Mouse (Mus musculus): ENCODE results near the gene Folr1. TPM values are rescaled to one million over a fixed set of nuclear protein-coding genes. Genes with fewer than 3 reads are reported as not detected.

The Folr1 gene
- polyA plus RNA-seq, 1 experiment from 2014 or later = 6.5 TPM

DNA sequence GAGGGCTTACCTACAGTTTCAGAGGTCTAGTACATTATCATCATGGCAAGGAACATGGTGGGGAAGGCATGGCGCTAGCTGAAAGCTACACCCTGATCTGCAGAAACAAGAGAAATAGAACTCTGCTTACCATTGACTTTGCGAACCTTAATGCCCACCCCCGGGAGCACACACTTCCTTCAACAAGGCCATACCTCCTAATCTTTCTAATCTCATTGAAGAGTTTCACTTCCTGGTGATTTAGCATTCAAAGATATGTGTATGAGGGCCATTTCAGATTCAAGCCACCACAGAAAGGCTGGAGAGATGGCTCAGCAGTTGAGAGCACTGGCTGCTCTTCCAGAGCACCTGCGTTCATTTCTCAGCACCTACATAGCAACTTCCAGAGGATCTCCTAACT, 13.5 kb downstream of the Folr1 start, which contains the start of gene Folr2:
Folr2 (minus strand) TSS at position 101 of the 400 bp plus-strand sequence.
- no peaks in the 10 kb centered on the region for H3K9me3 ChIP-seq (ENCODE audit: control insufficient read depth, low read length)
- no peak within 1 kb of the TSS for H3K9ac ChIP-seq (ENCODE audit: low read length)
- H3K36me3 ChIP-seq (ENCODE audit: control insufficient read depth, insufficient read depth, low read length) = no peaks in the 10 kb centered on the region
- no peak within 1 kb of the TSS for H3K4me2 ChIP-seq (ENCODE audit: low read length)
- WGBS = 87% methylated on average over 4 of the region's 4 CpGs
- no peaks in the 10 kb centered on the region for H3K4me1 ChIP-seq (ENCODE audit: control insufficient read depth in 2 of 2, insufficient read depth in 2 of 2, low read length in 2 of 2)
- H3K27ac ChIP-seq (replicated peaks in 1 of 2; ENCODE audit: control insufficient read depth in 1 of 2, insufficient read depth in 1 of 2, low read depth in 2 of 2, low read length in 2 of 2) = no peak within 1 kb of the TSS
- no peaks in the 10 kb centered on the region for H3K27me3 ChIP-seq (ENCODE audit: control insufficient read depth, insufficient read depth, low read length)
- no peak for ATAC-seq (ENCODE audit: insufficient number of reproducible peaks, insufficient read depth, low FRiP score, low read depth)
- H3K4me3 ChIP-seq (ENCODE audit: control insufficient read depth in 1 of 2, insufficient read depth in 1 of 2, low read depth in 1 of 2, low read length in 2 of 2) = no peak within 1 kb of the TSS

DNA sequence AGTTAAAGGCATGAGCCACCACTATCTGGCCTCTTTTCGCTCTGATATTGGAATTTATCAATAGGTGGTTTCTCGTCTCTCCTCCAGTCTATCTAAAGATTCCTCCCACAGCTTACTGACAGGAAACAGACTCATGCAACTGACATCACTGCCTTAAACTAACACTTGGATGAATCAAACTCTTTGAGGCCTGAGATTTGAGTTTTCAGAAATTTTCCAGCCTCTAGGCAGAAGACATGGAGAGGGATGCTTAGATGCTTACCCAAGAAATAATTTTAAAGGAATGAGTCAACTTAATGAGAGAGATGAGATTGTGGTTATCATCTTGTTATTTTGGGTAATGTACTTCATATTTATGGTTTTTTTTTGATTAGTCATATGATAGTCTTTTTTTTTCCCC, 16.8 kb downstream of the Folr1 start:
- no peaks in the 10 kb centered on the region for H3K4me1 ChIP-seq (ENCODE audit: control insufficient read depth in 2 of 2, insufficient read depth in 2 of 2, low read length in 2 of 2)
- no peak overlapping the region for H3K4me3 ChIP-seq (ENCODE audit: control insufficient read depth in 1 of 2, insufficient read depth in 1 of 2, low read depth in 1 of 2, low read length in 2 of 2)
- H3K9me3 ChIP-seq (ENCODE audit: control insufficient read depth, low read length) = no peaks in the 10 kb centered on the region
- 45% methylated on average over 2 of the region's 2 CpGs for WGBS
- H3K36me3 ChIP-seq (ENCODE audit: control insufficient read depth, insufficient read depth, low read length) = no peaks in the 10 kb centered on the region
- ATAC-seq (ENCODE audit: insufficient number of reproducible peaks, insufficient read depth, low FRiP score, low read depth) = no peak
- no peaks in the 10 kb centered on the region for H3K27me3 ChIP-seq (ENCODE audit: control insufficient read depth, insufficient read depth, low read length)
- no peak overlapping the region for H3K27ac ChIP-seq (replicated peaks in 1 of 2; ENCODE audit: control insufficient read depth in 1 of 2, insufficient read depth in 1 of 2, low read depth in 2 of 2, low read length in 2 of 2)
- H3K9ac ChIP-seq (ENCODE audit: low read length) = no peak overlapping the region
- H3K4me2 ChIP-seq (ENCODE audit: low read length) = no peak overlapping the region

DNA sequence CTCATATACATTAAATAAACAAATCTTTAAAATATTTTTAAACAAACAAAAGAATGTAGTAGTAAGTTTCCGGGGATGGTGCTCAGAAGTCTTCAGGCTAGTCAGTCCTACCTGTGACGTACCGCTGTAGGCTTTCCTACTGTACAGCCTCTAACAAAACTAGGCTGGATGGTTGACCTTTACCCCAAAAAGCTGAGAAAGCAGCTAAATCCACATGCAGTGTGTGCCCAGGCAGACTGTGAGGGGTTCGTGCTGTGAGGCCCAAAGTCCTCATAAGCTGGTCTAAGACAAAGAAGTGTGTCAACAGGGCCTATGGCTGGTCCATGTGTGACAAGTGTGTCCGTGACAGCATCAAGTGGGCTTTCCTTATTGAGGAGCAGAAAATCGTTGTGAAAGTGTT, 17.7 kb downstream of the Folr1 start:
- WGBS = 86% methylated on average over 6 of the region's 6 CpGs
- Histone ChIP-seq H3K4me1 (ENCODE audit: control insufficient read depth in 2 of 2, insufficient read depth in 2 of 2, low read length in 2 of 2) (no peaks in the 10 kb centered on the region), H3K4me3 (ENCODE audit: control insufficient read depth in 1 of 2, insufficient read depth in 1 of 2, low read depth in 1 of 2, low read length in 2 of 2) (no peak overlapping the region), H3K27me3 (ENCODE audit: control insufficient read depth, insufficient read depth, low read length) (no peaks in the 10 kb centered on the region), H3K27ac (replicated peaks in 1 of 2; ENCODE audit: control insufficient read depth in 1 of 2, insufficient read depth in 1 of 2, low read depth in 2 of 2, low read length in 2 of 2) (no peak overlapping the region), H3K9ac (ENCODE audit: low read length) (no peak overlapping the region), H3K4me2 (ENCODE audit: low read length) (no peak overlapping the region), H3K9me3 (ENCODE audit: control insufficient read depth, low read length) (no peaks in the 10 kb centered on the region), H3K36me3 (ENCODE audit: control insufficient read depth, insufficient read depth, low read length) (no peaks in the 10 kb centered on the region)
- ATAC-seq (ENCODE audit: insufficient number of reproducible peaks, insufficient read depth, low FRiP score, low read depth) = no peak

DNA sequence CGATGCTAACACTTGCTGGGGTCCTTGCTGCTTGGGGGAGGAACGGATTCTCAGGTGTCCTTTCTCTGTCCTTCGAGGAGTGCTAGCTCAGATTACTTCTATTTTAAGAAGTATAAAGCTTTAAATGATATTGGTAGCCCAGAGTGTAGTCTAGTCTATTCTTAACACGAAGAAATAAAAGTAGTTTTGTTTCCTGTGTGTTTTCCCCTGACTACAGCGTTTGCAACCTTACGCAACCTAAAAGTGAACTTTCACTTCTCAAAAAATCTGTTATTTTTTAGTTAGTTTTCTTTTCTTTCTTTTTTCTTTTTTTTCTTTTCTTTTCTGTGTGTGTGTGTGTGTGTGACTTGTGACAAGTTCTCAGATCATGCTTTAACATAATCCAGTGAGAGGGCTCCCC, 18.9 kb downstream of the Folr1 start:
- H3K9me3 ChIP-seq (ENCODE audit: control insufficient read depth, low read length) = no peaks in the 10 kb centered on the region
- no peak overlapping the region for H3K27ac ChIP-seq (replicated peaks in 1 of 2; ENCODE audit: control insufficient read depth in 1 of 2, insufficient read depth in 1 of 2, low read depth in 2 of 2, low read length in 2 of 2)
- H3K9ac ChIP-seq (ENCODE audit: low read length) = no peak overlapping the region
- 65% methylated on average over 6 of the region's 6 CpGs for WGBS
- no peaks in the 10 kb centered on the region for H3K27me3 ChIP-seq (ENCODE audit: control insufficient read depth, insufficient read depth, low read length)
- ATAC-seq (ENCODE audit: insufficient number of reproducible peaks, insufficient read depth, low FRiP score, low read depth) = no peak
- no peaks in the 10 kb centered on the region for H3K4me1 ChIP-seq (ENCODE audit: control insufficient read depth in 2 of 2, insufficient read depth in 2 of 2, low read length in 2 of 2)
- no peaks in the 10 kb centered on the region for H3K36me3 ChIP-seq (ENCODE audit: control insufficient read depth, insufficient read depth, low read length)
- no peak overlapping the region for H3K4me2 ChIP-seq (ENCODE audit: low read length)
- H3K4me3 ChIP-seq (ENCODE audit: control insufficient read depth in 1 of 2, insufficient read depth in 1 of 2, low read depth in 1 of 2, low read length in 2 of 2) = no peak overlapping the region

DNA sequence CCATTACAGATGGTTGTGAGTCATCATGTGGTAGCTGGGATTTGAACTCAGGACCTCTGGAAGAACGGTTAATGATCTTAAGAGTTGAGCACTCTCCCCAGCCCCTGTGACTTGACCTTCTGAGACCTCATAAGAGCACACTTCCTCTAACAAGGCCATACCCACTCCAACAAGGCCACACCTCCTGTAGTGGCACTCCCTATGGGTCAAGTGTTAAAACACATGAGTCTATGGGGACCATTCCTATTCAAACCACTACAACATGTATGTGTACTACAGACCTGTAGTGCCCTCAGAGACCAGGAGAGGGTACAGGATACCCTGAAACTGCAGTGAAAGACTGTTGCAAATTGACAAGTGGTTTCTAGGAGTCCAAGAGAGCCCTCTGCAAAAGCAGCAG, 22.7 kb downstream of the Folr1 start:
- Histone ChIP-seq H3K27ac (replicated peaks in 1 of 2; ENCODE audit: control insufficient read depth in 1 of 2, insufficient read depth in 1 of 2, low read depth in 2 of 2, low read length in 2 of 2) (no peak overlapping the region), H3K9me3 (ENCODE audit: control insufficient read depth, low read length) (no peaks in the 10 kb centered on the region), H3K27me3 (ENCODE audit: control insufficient read depth, insufficient read depth, low read length) (no peaks in the 10 kb centered on the region), H3K4me3 (ENCODE audit: control insufficient read depth in 1 of 2, insufficient read depth in 1 of 2, low read depth in 1 of 2, low read length in 2 of 2) (no peak overlapping the region), H3K4me2 (ENCODE audit: low read length) (no peak overlapping the region), H3K9ac (ENCODE audit: low read length) (no peak overlapping the region), H3K4me1 (ENCODE audit: control insufficient read depth in 2 of 2, insufficient read depth in 2 of 2, low read length in 2 of 2) (no peaks in the 10 kb centered on the region), H3K36me3 (ENCODE audit: control insufficient read depth, insufficient read depth, low read length) (no peaks in the 10 kb centered on the region)
- no peak for ATAC-seq (ENCODE audit: insufficient number of reproducible peaks, insufficient read depth, low FRiP score, low read depth)
- 90% methylated on average over 1 of the region's 1 CpGs for WGBS

DNA sequence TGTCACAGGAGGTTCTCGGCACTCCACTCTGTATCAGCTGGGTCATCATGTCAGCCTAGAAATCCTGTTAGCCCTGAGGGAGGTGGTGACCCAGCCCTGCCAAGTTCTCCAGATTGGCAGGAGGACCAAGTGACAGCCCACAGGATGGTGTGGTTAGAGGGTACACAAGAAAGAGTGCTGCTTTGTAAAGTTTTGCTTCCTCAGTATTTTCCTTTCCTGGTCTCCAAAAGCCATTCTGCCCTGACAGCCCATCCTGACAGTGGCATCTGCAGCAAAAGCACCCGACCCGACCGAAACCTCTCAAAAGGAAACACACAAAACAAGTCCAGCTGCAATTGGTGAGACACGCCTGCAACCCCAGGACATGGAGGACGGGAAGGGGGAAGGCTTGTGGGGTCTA, 26.4 kb downstream of the Folr1 start:
- 65% methylated on average over 6 of the region's 6 CpGs for WGBS
- Histone ChIP-seq H3K9me3 (ENCODE audit: control insufficient read depth, low read length) (no peaks in the 10 kb centered on the region), H3K9ac (ENCODE audit: low read length) (no peak overlapping the region), H3K4me3 (ENCODE audit: control insufficient read depth in 1 of 2, insufficient read depth in 1 of 2, low read depth in 1 of 2, low read length in 2 of 2) (no peak overlapping the region), H3K36me3 (ENCODE audit: control insufficient read depth, insufficient read depth, low read length) (0 out of 2 replicates have a peak, but pooled peaks cover 5% of the 10 kb centered on the region), H3K27ac (replicated peaks in 1 of 2; ENCODE audit: control insufficient read depth in 1 of 2, insufficient read depth in 1 of 2, low read depth in 2 of 2, low read length in 2 of 2) (no peak overlapping the region), H3K4me2 (ENCODE audit: low read length) (no peak overlapping the region), H3K4me1 (ENCODE audit: control insufficient read depth in 2 of 2, insufficient read depth in 2 of 2, low read length in 2 of 2) (no peaks in the 10 kb centered on the region), H3K27me3 (ENCODE audit: control insufficient read depth, insufficient read depth, low read length) (no peaks in the 10 kb centered on the region)
- no peak for ATAC-seq (ENCODE audit: insufficient number of reproducible peaks, insufficient read depth, low FRiP score, low read depth)

DNA sequence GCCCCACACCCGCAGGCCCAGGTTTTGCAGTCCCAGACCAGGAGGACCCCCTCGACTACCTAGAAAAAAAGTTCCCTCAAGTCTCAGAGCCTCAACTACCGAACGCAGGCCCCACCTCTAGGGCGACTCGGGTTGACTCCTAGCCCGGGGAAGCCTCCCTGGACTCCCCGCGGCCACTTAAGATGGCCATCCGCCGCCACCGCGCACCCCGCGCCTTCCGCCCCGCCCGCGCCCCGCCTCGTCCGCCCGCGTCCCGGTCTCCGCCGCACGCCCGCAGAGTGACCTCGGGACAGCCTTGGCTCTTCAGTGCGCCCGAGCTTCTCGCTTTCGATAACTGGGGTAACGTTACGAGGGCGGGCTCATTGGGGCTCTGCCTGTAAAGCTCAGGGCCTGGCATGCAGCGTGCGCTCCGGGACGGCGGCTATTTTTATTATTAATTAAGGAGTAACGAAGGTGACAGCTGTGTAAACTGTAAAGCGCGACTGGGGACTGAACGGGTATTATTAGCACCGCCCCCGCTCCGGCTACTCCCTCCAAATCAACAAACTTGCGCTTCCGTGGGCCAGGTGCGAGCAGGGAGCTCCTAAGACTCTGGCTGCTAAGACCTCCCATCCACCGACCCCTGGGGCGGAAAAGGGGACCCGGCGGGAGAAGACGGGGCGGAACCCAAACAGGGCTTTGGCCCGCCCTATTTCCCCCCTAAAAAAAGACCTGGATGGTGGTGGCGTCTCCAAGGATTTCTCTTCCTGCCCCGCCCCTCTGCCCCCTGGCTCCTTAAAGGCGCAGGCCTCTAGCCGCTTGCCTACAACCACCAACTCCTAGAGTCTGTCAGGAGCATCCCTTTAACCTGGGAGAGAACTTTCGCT, 32.7 kb downstream of the Folr1 start, which contains the start of gene Inppl1:
Inppl1 (minus strand) TSS at position 624 of the 866 bp plus-strand sequence.
- Histone ChIP-seq H3K4me1 (ENCODE audit: control insufficient read depth in 2 of 2, insufficient read depth in 2 of 2, low read length in 2 of 2) (peaks cover 18 to 27% of the 10 kb centered on the region in 2 experiments), H3K9me3 (ENCODE audit: control insufficient read depth, low read length) (no peaks in the 10 kb centered on the region), H3K27me3 (ENCODE audit: control insufficient read depth, insufficient read depth, low read length) (no peaks in the 10 kb centered on the region), H3K9ac (ENCODE audit: low read length) (peak within 1 kb of the TSS; percentile 99), H3K4me3 (ENCODE audit: control insufficient read depth in 1 of 2, insufficient read depth in 1 of 2, low read depth in 1 of 2, low read length in 2 of 2) (peak within 1 kb of the TSS; percentile 68 to 94), H3K27ac (replicated peaks in 1 of 2; ENCODE audit: control insufficient read depth in 1 of 2, insufficient read depth in 1 of 2, low read depth in 2 of 2, low read length in 2 of 2) (peak within 1 kb of the TSS; percentile 89 to 98), H3K36me3 (ENCODE audit: control insufficient read depth, insufficient read depth, low read length) (peaks cover 17% of the 10 kb centered on the region), H3K4me2 (ENCODE audit: low read length) (peak within 1 kb of the TSS; percentile 89)
- peak; percentile 85 for ATAC-seq (ENCODE audit: insufficient number of reproducible peaks, insufficient read depth, low FRiP score, low read depth)
- WGBS = under 1% methylated on average over 60 of the region's 64 CpGs
